15 mouse cellular contexts compared by ENCODE assay signal in genomic region chr4:12418086-12418485, GRCm38 (mm10).
DNase-seq lines count a peak whose midpoint lies in the region; ATAC-seq and TF ChIP-seq lines count a peak whose summit lies in the region.
"Had no signal": no experiment of that assay in that cellular context is flagged by ENCODE, and none has a peak within 500 bp of the region (broad histone marks: within the 10 kb centered on the region; RNA-seq: fewer than 3 reads in every experiment).

No protein-coding gene starts in this region.

- 46% methylated on average over 3 of the region's 3 CpGs for WGBS in hindbrain, postnatal 0 days
- whole genome bisulfite sequencing in hindbrain, embryonic 13.5 days, result 57% methylated on average over 3 of the region's 3 CpGs
- 35% methylated on average over 3 of the region's 3 CpGs for WGBS in lung, embryonic 15.5 days
- WGBS in lung, adult 2 months, result 46% methylated on average over 3 of the region's 3 CpGs

- no peaks in the 10 kb centered on the region for H3K27me3 ChIP-seq in hindbrain, postnatal 0 days (ENCODE audit: insufficient read depth, low read length)
- H3K27me3 ChIP-seq in hindbrain, embryonic 13.5 days, result no peaks in the 10 kb centered on the region
- H3K27me3 ChIP-seq in lung, embryonic 15.5 days, result no peaks in the 10 kb centered on the region
- H3K27me3 ChIP-seq in myocyte (ENCODE audit: control insufficient read depth, insufficient read depth, insufficient read length), result no peaks in the 10 kb centered on the region
- H3K27me3 ChIP-seq: midbrain, embryonic 15.5 days; neural tube, embryonic 12.5 days; Patski had no signal

- H3K4me3 ChIP-seq in hindbrain, postnatal 0 days (ENCODE audit: low read length), result no peak overlapping the region
- no peak overlapping the region for H3K4me3 ChIP-seq in hindbrain, embryonic 13.5 days
- no peak overlapping the region for H3K4me3 ChIP-seq in lung, embryonic 15.5 days
- H3K4me3 ChIP-seq in lung, adult 2 months (replicated peaks; ENCODE audit: extremely low read depth, low read depth, low read length), result no peak overlapping the region
- no peak overlapping the region for H3K4me3 ChIP-seq in myocyte
- H3K4me3 ChIP-seq: midbrain, embryonic 15.5 days; neural tube, embryonic 12.5 days had no signal

- ATAC-seq in hindbrain, postnatal 0 days, result no peak
- no peak for ATAC-seq in hindbrain, embryonic 13.5 days (ENCODE audit: low FRiP score)
- ATAC-seq in lung, embryonic 15.5 days (ENCODE audit: borderline replicate concordance, extremely low read depth, low FRiP score, low TSS enrichment), result peak; percentile 62; the same call in 1 of the 2 replicates
- ATAC-seq: midbrain, embryonic 15.5 days; Patski had no signal

- no peaks in the 10 kb centered on the region for H3K36me3 ChIP-seq in hindbrain, postnatal 0 days (ENCODE audit: insufficient read depth, low read length)
- H3K36me3 ChIP-seq in hindbrain, embryonic 13.5 days, result no peaks in the 10 kb centered on the region
- H3K36me3 ChIP-seq in lung, embryonic 15.5 days, result no peaks in the 10 kb centered on the region
- no peaks in the 10 kb centered on the region for H3K36me3 ChIP-seq in myocyte (ENCODE audit: control insufficient read depth, insufficient read depth)
- H3K36me3 ChIP-seq: midbrain, embryonic 15.5 days; neural tube, embryonic 12.5 days had no signal

- TF ChIP-seq POLR2A in lung, adult 2 months (IDR thresholded peaks at IDR 0.05; ENCODE audit: borderline replicate concordance, extremely low read depth, low read depth, low read length), result no peak
- no peak for TF ChIP-seq POLR2A in myocyte (IDR thresholded peaks at IDR 0.05; ENCODE audit: insufficient read length, low read depth)

- no peak overlapping the region for H3ac ChIP-seq in myocyte (ENCODE audit: control insufficient read depth, insufficient read length)

- no peaks in the 10 kb centered on the region for H3K79me2 ChIP-seq in myocyte (ENCODE audit: control insufficient read depth, insufficient read depth)

- TF ChIP-seq CTCF in hindbrain, postnatal 0 days (IDR thresholded peaks at IDR 0.05; ENCODE audit: low read depth), result no peak
- no peak for TF ChIP-seq CTCF in lung, adult 2 months (IDR thresholded peaks at IDR 0.05; ENCODE audit: insufficient read depth, low read length)

- DNase-seq in embryo, embryonic 11 days, result peak; percentile 27
- DNase-seq in embryo, embryonic 10 days (ENCODE audit: low spot score), result no peak
- DNase-seq in hindbrain, postnatal 0 days (ENCODE audit: low spot score), result peak; percentile 18
- DNase-seq in lung, adult 2 months, result no peak
- DNase-seq in left cerebral cortex, postnatal 14 days (ENCODE audit: low spot score in 2 of 2), result no peak
- DNase-seq: cerebellum, adult 11 months; kidney, postnatal 36 days; thymus, postnatal 36 days had no signal

- intact Hi-C loops in left cerebral cortex, postnatal 14 days (cut with DNase I), result no loop called here

- no peak overlapping the region for H3K4me2 ChIP-seq in hindbrain, postnatal 0 days (ENCODE audit: low read depth, low read length)
- no peak overlapping the region for H3K4me2 ChIP-seq in hindbrain, embryonic 13.5 days
- no peak overlapping the region for H3K4me2 ChIP-seq in lung, embryonic 15.5 days
- peak overlapping the region; percentile 20 for H3K4me2 ChIP-seq in myocyte (ENCODE audit: low read depth)
- H3K4me2 ChIP-seq: midbrain, embryonic 15.5 days; neural tube, embryonic 12.5 days had no signal

- H3K4me1 ChIP-seq in hindbrain, postnatal 0 days (ENCODE audit: insufficient read depth, low read length), result no peaks in the 10 kb centered on the region
- H3K4me1 ChIP-seq in hindbrain, embryonic 13.5 days (replicated peaks), result peaks cover 13% of the 10 kb centered on the region
- peaks cover 4% of the 10 kb centered on the region; the same call in 1 of the 2 replicates for H3K4me1 ChIP-seq in lung, embryonic 15.5 days
- H3K4me1 ChIP-seq in lung, adult 2 months (ENCODE audit: control insufficient read depth, insufficient read depth, low read length), result no peaks in the 10 kb centered on the region

- no peak overlapping the region for H3K27ac ChIP-seq in hindbrain, postnatal 0 days
- no peak overlapping the region for H3K27ac ChIP-seq in hindbrain, embryonic 13.5 days
- H3K27ac ChIP-seq in lung, embryonic 15.5 days, result no peak overlapping the region
- H3K27ac ChIP-seq: macrophage; midbrain, embryonic 15.5 days; neural tube, embryonic 12.5 days had no signal

- no peaks in the 10 kb centered on the region for H3K9me3 ChIP-seq in hindbrain, postnatal 0 days (ENCODE audit: low read length)
- no peaks in the 10 kb centered on the region for H3K9me3 ChIP-seq in hindbrain, embryonic 13.5 days
- no peaks in the 10 kb centered on the region for H3K9me3 ChIP-seq in lung, embryonic 15.5 days
- H3K9me3 ChIP-seq: midbrain, embryonic 15.5 days; neural tube, embryonic 12.5 days had no signal

- H3K9ac ChIP-seq in hindbrain, postnatal 0 days (replicated peaks; ENCODE audit: low read length), result no peak overlapping the region
- no peak overlapping the region for H3K9ac ChIP-seq in hindbrain, embryonic 13.5 days
- no peak overlapping the region for H3K9ac ChIP-seq in lung, embryonic 15.5 days
- H3K9ac ChIP-seq: midbrain, embryonic 15.5 days; neural tube, embryonic 12.5 days had no signal

TF ChIP-seq in myocyte, 11 proteins besides CTCF, POLR2A, EP300 and RAD21:
- peak; percentile 15 to 57 (median 38) for TF ChIP-seq MYOD1 (IDR thresholded peaks at IDR 0.05; ENCODE audit: control insufficient read depth in 1 of 3, insufficient read length in 2 of 3, low read depth in 2 of 3)
- no peak for TF ChIP-seq TCF12 (IDR thresholded peaks at IDR 0.05; ENCODE audit: insufficient read depth, poor library complexity, severe bottlenecking)
- no peak for TF ChIP-seq CEBPB (IDR thresholded peaks at IDR 0.05; ENCODE audit: insufficient read depth, poor library complexity, severe bottlenecking)
- TF ChIP-seq REST (IDR thresholded peaks at IDR 0.05; ENCODE audit: insufficient read depth, insufficient read length), result no peak
- no peak for TF ChIP-seq E2F4 (IDR thresholded peaks at IDR 0.05; ENCODE audit: insufficient read depth)
- TF ChIP-seq TCF3 (IDR thresholded peaks at IDR 0.05; ENCODE audit: insufficient read length, low read depth), result no peak
- TF ChIP-seq POLR2AphosphoS2 (IDR thresholded peaks at IDR 0.05; ENCODE audit: insufficient read length, low read depth), result no peak
- peak in 1 of 3 experiments; percentile 2 for TF ChIP-seq MYOG (IDR thresholded peaks at IDR 0.05; ENCODE audit: control insufficient read depth in 1 of 3, insufficient read depth in 1 of 3, insufficient read length in 2 of 3, low read depth in 2 of 3)

Comparison
In these comparisons a context has a peak if more than half of its experiments do, and no peak if none do; other contexts are left out.
1. DNase-seq: peak in embryo, embryonic 11 days (single experiment) and hindbrain, postnatal 0 days (single experiment); none in embryo, embryonic 10 days (single experiment), lung, adult 2 months (single experiment) and left cerebral cortex, postnatal 14 days (0 of 2).